Mouse (Mus musculus) bone marrow, adult 2 months (tissue): ENCODE results near the gene Chrna10.

Experiments
- CTCF ChIP-seq: fragments of 200-500 bp; IDR thresholded peaks from 2 replicates; pipeline ENCODE4 v1.5.1; 2011; ENCODE audit warnings: low read length, control low read depth; ENCODE audit not compliant: control insufficient read depth, insufficient read depth
- POLR2A ChIP-seq: fragments of 200-500 bp; IDR thresholded peaks from 2 replicates; pipeline ENCODE4 v1.6.1; 2011; ENCODE audit warnings: low read depth, mild to moderate bottlenecking, control low read depth, low read length, borderline replicate concordance; ENCODE audit not compliant: control insufficient read depth

GRCm38 (mm10) chr7:102117382-102117781, 754 bp upstream of the Chrna10 start:
- TF ChIP-seq CTCF (no peak), POLR2A (no peak)
